Mouse (Mus musculus) inflammation-experienced regulatory T-cells, adult 6 months (primary cell): ENCODE data around the gene Celsr1. TPM values are rescaled to one million over a fixed set of nuclear protein-coding genes. Genes with fewer than 3 reads are reported as not detected.
A peak's percentile ranks its signal among the peaks of the same experiment; 100 is the strongest.

Experiments used
- ATAC-seq: one replicate; pipeline ENCODE4 v1.8.0; 2017
- polyA plus RNA-seq, 3 experiments: library from polyadenylated mRNA; unstranded; fragments of 100-300 nt; shearing (Covaris generic); gene quantifications; one replicate each; pipeline ENCODE4 v1.2.1; 2017

Celsr1 gene
- polyA plus RNA-seq, 3 experiments from 2014 or later = 4.4 to 5.0 (median 4.7) TPM

- ATAC-seq = no peak
Observed at GRCm38 (mm10) chr15:85953458-85953857, 80.1 kb downstream of the Celsr1 start.

- ATAC-seq = no peak
Observed at GRCm38 (mm10) chr15:85949421-85950164, 84.0 kb downstream of the Celsr1 start.

- no peak for ATAC-seq
Observed at GRCm38 (mm10) chr15:85947967-85948366, 85.6 kb downstream of the Celsr1 start.

- no peak for ATAC-seq
Observed at GRCm38 (mm10) chr15:85947541-85947940, 86.0 kb downstream of the Celsr1 start.

GRCm38 (mm10) chr15:85935627-85936049, 97.9 kb downstream of the Celsr1 start:
- no peak for ATAC-seq

GRCm38 (mm10) chr15:85928161-85928560, 105.4 kb downstream of the Celsr1 start:
- no peak for ATAC-seq

GRCm38 (mm10) chr15:85921855-85922254, 111.7 kb downstream of the Celsr1 start:
- no peak for ATAC-seq

GRCm38 (mm10) chr15:85919892-85920248, 113.7 kb downstream of the Celsr1 start:
- ATAC-seq = no peak

- ATAC-seq = no peak
Observed at GRCm38 (mm10) chr15:85919191-85919891, 114.2 kb downstream of the Celsr1 start.

- no peak for ATAC-seq
Observed at GRCm38 (mm10) chr15:85913605-85914004, 120.0 kb downstream of the Celsr1 start.

GRCm38 (mm10) chr15:85909931-85910330, 123.6 kb downstream of the Celsr1 start:
- no peak for ATAC-seq

- no peak for ATAC-seq
Observed at GRCm38 (mm10) chr15:85909492-85909829, 124.1 kb downstream of the Celsr1 start.

- no peak for ATAC-seq
Observed at GRCm38 (mm10) chr15:85908660-85909491, 124.7 kb downstream of the Celsr1 start.

- ATAC-seq = no peak
Observed at GRCm38 (mm10) chr15:85903826-85904225, 129.8 kb downstream of the Celsr1 start.

GRCm38 (mm10) chr15:85902505-85902904, 131.1 kb downstream of the Celsr1 start:
- ATAC-seq = no peak

GRCm38 (mm10) chr15:85900801-85901200, 132.8 kb downstream of the Celsr1 start:
- no peak for ATAC-seq

- ATAC-seq = no peak
Observed at GRCm38 (mm10) chr15:85900318-85900717, 133.3 kb downstream of the Celsr1 start.

- ATAC-seq = no peak
Observed at GRCm38 (mm10) chr15:85899396-85899795, 134.2 kb downstream of the Celsr1 start.

GRCm38 (mm10) chr15:85897113-85897512, 136.5 kb downstream of the Celsr1 start:
- ATAC-seq = no peak

- peak; percentile 73 for ATAC-seq
Observed at GRCm38 (mm10) chr15:85896284-85896683, 137.3 kb downstream of the Celsr1 start.

GRCm38 (mm10) chr15:85893871-85894270, 139.7 kb downstream of the Celsr1 start:
- no peak for ATAC-seq

GRCm38 (mm10) chr15:85892498-85893118, 141.0 kb downstream of the Celsr1 start:
- no peak for ATAC-seq

GRCm38 (mm10) chr15:85891971-85892370, 141.6 kb downstream of the Celsr1 start:
- ATAC-seq = no peak
